Mouse (Mus musculus) bone marrow macrophage, adult 2 months (primary cell): ENCODE results near the gene Arfgef2.

Experiments used
- CTCF ChIP-seq: IDR thresholded peaks from 2 replicates; pipeline ENCODE4 v1.5.1; 2012; ENCODE audit warnings: low read depth, mild to moderate bottlenecking, low read length, moderate library complexity
- POLR2A ChIP-seq: IDR thresholded peaks from 2 replicates; pipeline ENCODE4 v1.6.1; 2012; ENCODE audit warnings: mild to moderate bottlenecking, low read depth, low read length, borderline replicate concordance

DNA sequence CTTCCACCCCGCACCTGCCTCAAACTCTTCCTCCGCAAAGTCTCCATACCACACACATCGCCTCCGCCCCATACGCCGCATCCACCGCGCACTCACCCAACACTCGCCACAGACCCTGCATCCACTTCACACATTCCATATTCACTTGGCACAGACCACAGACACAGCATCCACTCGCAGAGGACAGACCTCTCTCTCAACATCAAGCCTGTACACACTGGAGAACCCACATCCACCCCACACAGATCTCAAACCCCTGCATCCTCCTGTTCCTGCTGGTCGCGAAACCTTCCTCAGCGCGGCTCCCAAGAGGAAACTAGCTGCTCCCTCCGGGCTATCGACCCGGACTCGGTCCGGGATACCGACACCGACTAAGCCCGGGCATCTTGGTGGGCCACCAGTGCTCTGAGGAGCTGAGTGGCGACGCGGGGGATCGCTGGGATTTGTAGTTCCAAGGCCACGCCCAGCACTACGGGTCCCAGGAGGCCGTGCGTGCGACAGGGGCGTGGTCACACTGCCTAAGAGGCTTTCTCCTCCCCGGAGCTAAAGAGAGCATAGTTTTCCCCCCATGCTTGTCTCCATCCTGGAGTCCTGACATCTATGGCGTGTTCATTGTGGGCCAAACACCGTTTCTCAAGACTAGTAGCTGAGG lies 18.9 kb upstream of the Arfgef2 start:
- TF ChIP-seq CTCF (no peak), POLR2A (no peak)
